Mouse (Mus musculus): Measurements from ENCODE around the gene Malrd1.
"Not testable (repeated sequence)": the region's sequence is repeated elsewhere in the genome, so short reads cannot be mapped to it uniquely, and the experiment has no call there.

The Malrd1 gene

DNA sequence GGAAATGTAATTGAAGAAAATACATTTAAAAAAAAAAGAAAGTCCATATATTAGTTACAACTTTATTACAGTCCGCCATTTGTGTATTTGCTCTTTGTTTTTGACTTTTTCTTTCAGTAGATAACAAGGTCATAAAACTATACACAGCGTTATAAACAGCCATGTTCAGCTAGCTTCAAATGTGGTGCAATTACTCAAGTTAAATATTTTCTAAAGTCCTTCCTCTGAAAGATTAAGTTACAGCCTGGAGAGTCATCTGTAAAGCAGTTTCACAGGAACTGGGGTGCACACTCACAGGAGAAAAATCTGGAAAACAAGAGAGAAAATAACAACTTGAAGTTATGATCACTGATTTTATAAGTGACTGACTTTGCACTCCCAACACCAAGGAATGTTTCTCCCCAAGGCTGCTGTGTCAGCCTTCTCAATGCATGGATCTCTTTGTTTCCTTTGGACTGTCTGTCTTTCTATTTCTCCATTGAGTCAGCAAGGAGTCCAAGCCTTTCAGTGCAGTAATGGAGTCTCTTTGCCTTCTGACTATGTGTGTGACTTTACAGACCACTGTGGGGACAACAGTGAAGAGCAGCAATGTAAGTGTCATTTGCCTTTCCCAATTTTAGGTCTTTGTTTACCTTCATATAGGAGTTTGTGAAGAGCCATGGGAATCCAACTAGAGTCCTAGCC lies at the start of gene Malrd1:
TSS of gene Malrd1 (plus strand) at position 239 of the 684 bp plus-strand sequence.
- no peak for DNase-seq

DNA sequence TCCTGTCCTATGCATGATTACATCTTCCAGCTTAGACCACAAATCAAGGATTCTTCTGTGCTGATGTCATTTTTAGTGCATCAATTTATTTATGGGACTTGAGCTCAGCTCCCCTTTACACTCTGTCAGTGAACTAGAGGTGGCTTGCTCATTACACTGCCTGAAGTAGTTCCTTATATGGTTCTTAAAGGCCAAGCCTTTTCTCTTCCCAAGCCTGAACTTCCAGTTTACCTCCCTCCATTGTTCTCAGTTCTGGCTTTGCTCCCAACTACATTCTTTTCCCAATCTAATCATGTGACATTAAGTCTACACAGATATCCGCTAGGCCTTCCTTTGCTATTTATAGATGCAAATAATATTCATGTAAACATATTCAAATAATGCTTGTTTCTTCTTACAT lies 12.4 kb downstream of the Malrd1 start:
- DNase-seq, result peak; percentile 62

DNA sequence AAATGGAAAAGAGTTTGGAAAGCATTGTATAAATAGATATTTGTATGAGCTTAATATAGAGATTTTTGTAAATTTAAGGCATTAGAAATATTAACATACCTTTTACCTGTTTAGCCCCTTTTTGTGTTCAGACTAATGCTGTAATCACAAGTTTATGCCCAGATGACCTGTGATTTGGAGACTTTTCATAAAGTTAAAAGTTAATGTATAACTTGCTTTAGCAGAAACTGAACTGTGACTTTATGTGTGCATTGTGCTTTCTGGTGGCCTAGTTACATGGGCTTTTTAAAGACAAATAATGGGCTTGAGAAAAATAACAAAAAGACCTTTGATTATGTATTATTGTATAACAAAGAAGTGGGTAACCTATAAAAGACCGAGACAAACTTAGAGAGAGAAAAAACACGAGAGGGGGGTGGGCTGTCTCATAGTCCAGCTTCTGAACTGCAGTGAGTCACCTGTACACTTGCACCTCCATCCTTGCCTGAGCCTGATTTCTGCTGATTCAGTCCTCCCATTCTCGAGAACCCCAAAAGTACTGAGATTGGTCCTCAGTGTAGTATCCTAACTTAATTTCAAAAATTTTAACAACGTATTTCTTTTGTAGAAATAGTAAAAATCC lies 87.2 kb downstream of the Malrd1 start:
- no peak for DNase-seq

DNA sequence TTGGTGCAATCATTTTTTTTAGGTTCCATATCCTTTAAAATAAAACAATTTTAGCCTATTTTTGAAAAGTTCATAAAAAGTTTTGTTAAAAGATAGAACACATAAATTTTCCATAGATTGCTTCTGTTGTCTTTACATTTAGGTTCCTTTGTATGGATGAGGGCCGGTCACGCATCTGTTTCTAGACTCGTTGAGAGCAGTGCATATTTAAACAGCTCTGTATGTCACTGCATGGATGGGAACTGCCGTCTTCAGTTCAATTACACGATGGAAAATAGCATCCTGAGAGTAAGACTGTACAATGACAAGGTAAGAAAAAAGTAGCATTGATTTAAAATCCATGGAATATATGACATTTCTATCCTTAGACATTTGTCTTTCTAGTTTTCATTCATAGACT lies 87.7 kb downstream of the Malrd1 start:
- no peak for DNase-seq

DNA sequence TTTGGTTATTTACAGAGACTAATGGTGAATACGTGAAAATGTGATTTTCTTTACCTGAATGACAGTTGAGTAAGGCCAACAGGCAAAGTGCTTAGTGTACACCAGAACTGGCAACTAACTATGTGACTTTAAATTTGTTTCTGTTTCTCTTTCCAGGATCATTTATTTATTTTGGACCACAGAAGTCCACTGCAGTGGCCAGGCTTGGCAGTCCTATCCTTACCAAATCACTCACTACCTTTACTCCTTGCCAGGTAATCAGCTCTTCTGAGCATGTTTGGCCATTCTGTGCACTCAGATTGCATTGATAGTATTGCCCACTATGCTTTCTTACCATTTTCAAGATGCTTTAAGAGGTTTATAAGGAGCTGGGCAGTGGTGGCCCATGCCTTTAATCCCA lies 109.5 kb downstream of the Malrd1 start:
- DNase-seq, result no peak

DNA sequence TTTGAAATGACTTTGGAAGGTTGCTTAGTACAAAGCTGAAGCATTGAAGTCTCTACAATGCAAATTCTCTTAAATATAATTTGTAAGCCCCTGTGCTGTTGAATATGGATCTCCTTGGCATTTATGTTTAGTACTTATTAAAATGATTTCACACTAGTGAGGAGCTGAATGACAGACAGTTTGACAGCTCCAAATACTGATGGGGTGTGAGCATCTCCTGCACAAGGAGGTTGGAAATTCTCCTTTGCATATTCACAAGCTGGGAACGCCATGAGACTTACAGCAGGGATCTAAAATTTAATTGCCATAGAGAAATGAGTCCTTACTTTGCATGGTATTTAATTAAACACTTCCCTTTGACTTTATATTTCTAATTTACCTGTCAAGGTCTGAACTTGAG lies 117.6 kb downstream of the Malrd1 start:
- DNase-seq, result no peak

DNA sequence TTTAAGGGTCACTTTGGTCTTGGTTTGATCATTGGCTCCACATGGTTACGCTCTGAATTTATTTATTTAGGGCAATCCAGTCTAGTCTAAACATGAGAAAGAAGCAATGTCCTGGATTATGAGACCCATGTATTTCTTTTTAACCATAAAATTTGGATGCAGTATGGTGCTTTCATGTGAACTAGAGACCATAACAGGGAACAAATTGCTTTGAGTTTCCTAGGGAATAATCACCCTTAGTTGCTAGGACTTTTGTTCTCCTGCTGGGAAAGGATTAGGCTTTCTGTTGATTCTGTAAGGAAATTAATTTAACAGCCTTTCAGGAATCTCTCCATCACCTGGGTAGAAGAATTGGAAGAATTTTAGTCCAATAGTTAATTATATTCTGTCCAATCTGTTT lies 130.1 kb downstream of the Malrd1 start:
- no peak for DNase-seq

DNA sequence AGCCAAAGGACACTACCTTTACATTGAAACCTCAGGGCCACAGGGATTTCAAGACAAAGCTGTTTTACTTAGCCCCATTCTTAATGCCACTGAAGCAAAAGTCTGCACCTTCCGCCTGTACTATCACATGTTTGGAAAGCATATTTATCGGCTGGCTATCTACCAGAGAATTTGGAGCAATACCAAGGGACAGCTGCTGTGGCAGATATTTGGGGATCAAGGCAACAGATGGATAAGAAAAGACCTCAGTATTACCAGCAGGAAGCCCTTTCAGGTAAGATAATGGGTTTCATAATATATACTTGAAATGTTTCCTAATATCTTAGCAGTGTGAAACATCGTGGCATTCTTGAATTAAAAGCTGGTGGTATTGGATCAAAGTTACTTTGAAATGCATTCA lies 176.7 kb downstream of the Malrd1 start:
- no peak for DNase-seq

DNA sequence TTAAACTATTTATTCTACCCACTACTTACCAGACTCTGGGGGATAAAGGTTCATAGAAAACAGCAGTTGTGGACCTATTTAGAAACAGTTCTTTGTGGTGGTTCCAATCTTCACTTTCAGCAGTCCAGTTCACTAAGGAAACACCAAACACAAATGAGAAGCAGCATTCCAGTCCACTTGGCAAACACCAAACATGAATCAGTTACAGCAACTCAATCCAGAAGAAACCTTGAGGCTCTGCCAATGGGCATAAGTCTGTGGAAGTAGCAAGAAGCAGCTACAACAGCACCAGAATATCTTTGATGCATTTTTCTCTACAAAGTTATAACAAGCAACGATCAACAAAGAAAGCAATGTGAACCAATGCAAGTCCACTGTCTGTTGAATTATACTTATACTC lies 214.7 kb downstream of the Malrd1 start:
- DNase-seq, result no peak

DNA sequence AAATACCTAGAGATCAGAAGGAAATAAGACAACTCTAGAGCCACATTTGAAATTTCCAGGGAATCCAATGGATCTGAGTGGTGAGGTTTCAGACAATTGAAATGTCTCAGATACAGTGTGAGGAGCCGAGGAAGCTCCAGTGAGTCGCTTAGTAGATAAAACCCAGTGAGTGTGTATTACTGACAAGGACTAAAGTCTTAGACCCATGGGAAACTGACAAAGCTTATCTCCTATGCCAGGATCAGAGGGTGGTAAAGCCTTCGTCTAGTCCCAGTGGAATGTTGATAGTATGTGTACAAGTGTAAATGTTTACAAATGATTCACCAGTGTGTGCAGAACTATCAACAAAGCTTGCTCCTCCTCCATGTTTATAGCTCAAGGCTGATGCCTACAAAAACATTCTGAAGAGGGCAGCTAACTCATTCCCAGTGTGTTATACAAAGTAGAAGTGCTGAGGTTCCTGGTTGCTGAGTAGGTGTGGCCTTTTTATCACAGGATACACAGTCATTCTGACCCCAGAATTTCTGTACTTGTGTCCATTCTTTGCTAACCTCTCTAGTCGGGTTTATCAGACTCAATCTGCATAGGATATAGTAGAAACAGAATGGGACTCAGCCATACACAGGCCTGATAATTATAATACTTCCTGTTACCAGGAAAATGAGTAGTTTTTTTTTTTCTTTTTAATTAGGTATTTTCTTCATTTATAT lies 218.9 kb downstream of the Malrd1 start:
- DNase-seq, result no peak

DNA sequence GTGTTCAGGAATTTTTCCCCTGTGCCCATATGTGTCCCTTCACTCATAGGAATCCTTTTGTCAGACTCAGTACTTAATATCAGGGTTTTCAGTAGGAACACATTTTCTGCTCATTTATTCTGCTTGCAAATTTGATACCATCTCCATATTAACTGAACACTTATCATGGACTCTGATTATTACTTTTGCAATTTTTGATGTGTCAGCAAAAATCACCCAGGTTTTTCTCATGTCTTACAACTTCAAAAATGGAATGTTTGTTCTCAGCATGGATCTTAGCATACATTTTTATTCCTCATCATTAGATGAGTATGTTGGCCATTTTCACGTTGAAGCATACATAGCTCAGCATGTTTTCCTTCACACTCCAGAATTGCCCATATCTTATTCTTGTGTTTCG lies 258.5 kb downstream of the Malrd1 start:
- no peak for DNase-seq

DNA sequence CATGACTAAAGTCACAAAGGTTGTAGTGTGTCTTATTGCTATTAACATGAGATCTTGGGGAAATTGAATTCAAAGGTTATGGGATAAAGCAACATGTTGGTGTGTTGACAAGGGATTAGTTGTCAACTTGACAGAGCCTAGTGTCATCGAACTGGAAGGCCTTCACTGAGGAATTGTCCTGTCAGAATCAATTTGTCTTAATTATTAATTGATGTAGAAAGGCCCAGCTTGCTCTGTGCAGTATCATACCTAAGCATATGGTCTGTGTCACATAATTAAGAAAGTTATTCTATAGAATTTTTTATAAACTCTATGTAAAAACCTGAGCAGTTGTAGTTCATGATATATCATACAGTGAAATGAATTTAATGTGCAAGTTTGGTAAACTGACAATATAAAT lies 289.4 kb downstream of the Malrd1 start:
- DNase-seq, result no peak

DNA sequence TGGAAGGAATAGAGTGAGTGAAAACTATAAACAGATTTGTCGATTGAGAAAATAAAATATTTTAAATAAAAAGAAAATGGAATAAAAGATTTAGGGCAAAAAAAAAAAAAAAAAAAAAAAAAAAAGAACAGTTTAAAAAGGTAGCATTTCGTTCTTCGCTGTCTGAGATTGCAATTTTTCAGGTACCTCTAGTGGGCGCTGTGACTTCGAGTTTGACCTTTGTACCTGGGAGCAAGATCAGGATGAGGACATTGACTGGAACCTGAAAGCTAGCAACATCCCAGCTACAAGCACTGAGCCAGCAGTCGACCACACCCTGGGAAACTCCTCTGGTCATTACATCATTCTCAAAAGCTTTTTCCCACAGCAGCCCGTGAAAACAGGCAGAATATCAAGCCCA lies 343.1 kb downstream of the Malrd1 start:
- DNase-seq, result no peak

DNA sequence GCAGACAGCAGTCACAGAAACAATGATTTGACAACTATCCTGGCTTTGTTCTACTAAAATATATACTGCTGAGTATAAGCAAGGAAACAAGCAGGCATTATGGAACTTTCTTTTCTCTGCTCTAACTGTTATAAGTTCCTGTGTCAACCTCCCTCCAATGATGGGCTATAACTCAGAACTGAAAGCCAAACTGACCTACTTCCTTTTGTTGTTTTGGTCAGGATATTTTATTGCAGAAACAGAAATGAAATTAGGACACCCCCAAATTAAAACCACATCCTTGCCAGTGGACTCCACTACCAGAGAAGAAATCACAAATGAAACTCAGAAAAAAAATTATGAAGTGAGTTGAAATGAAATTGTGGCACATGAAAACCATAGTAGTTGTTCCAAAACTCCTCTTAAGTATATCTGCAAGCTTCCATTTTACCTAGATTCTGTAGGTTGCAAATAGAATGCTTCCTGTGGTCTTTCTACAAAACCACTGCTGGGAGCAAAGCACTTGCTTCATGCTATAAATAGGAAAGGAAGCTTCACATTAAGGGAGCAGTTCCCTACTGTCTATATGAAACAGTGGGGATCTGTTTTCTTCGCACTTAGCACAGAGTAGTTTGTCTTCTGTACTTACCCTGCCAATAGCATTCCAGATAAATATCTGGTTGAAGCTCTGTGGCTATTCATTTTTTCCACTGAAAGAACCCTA lies 367.3 kb downstream of the Malrd1 start:
- DNase-seq, result no peak

DNA sequence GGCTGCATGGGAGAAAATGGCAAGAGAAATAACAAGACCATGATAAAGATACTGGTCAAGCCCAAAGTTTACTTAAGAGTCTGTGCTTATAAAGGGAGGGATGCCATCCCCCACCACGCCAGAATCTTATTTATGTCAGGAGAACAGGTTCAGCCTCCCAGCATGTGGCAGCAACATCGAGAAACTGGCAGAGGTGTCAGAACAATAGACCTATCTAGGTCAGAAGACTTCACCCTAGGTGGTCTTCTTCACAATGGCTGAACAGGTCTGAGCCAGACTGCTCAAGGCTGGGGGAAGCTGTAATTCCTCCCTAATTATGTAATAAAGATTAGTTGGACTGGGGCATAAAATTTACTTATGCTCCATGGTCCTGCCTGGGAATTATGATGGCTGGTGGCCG lies 399.2 kb downstream of the Malrd1 start:
- no peak for DNase-seq

DNA sequence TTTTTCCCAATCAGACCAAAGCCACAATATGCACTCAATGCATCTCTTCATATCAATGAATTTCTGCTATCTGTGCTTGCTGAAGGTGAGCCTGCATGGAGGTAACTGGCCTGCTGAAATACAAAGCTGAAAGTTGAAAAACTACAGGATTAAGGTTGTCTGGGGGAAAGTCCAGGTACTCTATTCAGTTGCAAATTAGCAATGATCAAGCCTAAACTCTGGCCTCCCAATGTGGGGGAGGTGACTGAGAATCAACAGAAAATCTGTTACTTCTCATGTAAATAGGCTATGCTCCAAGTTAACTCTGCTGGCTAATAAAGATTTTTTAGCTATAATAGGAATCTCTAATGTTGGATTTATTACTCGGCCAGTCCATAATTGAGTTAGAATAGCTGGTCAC lies 399.8 kb downstream of the Malrd1 start:
- DNase-seq, result no peak

DNA sequence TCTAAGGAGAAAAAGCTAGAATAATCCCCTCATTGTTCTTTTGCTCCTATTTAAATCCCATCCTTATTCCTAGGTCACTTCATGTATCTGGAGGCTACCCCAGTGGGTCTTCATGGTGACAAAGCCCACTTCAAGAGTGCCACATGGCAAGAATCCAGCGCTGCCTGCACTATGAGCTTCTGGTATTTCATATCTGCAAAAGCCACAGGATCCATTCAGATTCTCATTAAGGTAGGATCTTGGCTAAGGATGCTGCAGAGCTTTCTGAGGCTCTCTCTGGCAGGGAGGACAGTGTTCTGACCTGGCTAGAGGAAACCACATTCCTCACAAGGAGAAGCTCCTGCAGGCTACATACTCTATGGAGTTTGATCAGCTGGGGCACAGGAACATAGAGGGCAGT lies 405.2 kb downstream of the Malrd1 start:
- no peak for DNase-seq

DNA sequence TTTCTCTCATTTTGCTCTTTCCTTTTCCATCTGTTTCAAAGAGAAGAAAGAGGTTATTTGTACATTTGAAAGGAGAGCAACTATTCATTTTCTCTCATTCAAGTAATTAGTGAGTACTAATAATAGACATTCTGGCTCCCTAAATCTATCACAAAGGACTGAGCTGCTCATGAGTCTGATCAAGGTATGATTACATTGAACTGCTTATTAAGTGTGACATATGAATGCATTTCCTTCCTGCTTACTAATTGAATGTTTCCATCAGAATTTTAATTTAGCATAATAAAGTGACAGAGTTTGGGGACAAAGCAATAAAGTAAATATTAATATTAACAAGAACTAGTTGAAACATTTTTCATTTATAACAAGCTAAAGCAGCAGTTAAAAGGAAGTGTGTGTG lies 405.6 kb downstream of the Malrd1 start:
- DNase-seq, result no peak

DNA sequence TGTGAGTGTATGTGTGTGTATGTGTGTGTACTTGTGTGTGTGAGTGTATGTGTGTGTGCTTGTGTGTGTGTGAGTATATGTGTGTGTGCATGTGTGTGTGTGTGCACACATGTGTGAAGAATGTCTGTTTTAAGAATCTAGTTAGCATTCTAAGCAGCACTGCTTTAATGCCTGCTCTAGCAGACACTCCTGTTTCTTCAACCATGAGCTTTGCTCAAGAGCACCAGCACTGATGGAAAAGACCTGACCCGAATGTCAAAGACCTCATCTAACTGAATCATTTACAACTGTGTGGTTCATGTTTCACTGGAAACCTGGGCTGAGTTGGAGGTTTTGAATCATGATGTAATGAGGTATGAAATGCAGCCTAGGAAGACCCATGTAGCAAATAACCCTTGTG lies 406.1 kb downstream of the Malrd1 start:
- DNase-seq, result no peak

DNA sequence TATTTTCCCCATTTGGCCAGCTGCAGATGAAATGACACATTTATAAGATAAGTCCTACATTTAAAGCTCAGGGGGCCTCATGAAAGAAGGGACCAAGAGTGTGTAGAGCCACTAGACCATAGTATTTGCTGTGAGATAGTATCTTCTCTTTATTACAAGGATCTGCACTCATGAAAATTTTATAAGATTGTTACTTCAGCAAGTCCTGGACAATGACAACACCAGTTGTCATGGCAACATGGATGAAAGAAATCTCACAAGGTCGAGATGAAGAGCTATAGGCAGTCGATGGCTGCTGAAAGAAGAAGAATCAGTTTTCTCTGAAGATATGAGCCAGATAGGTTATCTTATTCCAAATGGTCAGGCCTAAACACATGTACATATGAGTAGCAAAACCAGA lies 476.6 kb downstream of the Malrd1 start:
- no peak for DNase-seq

DNA sequence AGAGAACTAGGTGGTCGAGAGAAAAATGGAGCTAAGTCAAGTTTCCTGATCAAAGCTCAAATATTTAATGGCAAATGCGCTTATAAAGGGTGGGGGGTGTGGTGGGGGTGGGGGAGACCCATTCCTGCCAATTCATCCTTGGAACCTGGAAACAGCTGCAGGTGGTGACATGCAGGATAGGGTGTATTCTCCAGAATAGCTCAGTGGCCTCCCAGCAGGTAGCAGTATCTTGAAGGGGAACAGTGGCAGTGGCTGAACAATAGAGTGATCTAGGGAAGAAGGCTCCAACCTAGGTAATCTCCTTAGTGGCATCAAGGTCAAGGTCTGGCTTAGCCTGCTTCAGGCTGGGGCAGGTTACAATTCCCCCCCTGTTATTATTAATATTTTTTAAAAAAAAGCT lies 490.8 kb downstream of the Malrd1 start:
- not testable (repeated sequence) for DNase-seq

DNA sequence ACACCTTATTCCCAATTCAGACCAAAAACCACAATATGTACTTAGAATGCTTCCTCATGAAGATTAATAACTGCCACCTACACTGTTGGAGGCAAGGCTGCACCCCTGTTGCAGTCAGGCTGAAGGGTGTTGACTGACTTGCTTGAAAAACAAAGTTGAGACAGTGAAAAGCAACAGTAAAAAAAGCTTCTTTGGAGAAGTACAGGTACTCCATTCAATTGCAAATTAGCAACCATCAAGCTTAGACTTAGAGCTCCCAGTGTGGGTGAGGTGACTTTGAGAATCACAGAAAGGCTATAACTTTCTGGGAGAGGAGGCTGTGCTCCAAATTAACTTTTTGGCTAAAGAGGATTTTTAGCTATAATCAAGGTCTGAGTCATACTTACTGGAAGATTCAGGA lies 491.4 kb downstream of the Malrd1 start:
- not testable (repeated sequence) for DNase-seq

DNA sequence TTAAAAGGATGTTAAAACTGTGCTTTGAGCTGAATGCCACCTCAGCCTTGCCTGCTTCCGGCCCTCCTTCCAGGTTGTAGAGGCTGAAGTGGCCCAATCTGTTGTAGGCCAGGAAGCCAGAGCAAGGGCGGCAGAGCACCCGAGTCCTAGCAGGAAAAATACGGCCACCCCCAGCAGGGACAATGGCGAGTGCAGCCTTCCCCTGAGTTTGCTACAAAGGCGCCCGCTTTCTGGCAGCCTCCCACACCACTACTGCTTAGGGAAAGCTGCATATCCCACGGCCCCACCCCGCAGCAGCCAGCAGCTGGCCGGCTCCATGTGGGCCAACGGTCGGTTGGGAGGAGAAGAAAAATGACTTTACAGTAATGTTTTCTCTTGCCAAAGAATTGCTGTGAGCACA lies 503.5 kb downstream of the Malrd1 start:
- peak; percentile 13 for DNase-seq

DNA sequence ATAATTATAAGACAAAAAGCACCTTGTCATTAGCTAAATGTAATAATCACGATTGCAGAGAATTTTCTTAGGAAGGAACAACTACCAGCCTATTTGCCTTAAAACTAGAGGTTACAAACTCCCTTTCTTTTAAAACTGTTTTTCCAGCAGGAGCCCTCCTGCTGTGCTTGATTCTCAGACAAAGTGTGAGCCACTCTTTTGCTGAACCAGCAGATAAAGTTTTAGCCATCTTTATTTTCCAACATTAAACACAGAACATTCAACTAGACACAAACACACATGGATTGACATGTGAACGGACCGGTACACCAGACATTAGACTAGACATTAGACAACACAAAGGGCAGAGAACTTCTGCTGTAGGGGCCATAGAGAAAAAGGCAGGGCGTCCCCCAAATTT lies 505.3 kb downstream of the Malrd1 start:
- DNase-seq, result no peak

Measured in lung, postnatal 10 days (tissue).